Mouse (Mus musculus) megakaryocyte, embryonic 14.5 days (primary cell): Measurements from ENCODE around the gene Clec1b. TPM values are rescaled to one million over a fixed set of nuclear protein-coding genes. Genes with fewer than 3 reads are reported as not detected.
A peak's percentile ranks its signal among the peaks of the same experiment; 100 is the strongest.

ENCODE experiments used
- H3K27me3 ChIP-seq: replicated peaks from 2 replicates; pipeline ENCODE3; 2012; ENCODE audit warnings: inconsistent platforms
- H3K36me3 ChIP-seq: replicated peaks from 2 replicates; pipeline ENCODE3; 2012; ENCODE audit warnings: low read length, inconsistent platforms, mixed read lengths
- H3K4me1 ChIP-seq: 2 replicates; pipeline ENCODE4 v1.6.1; 2012; ENCODE audit warnings: inconsistent platforms
- H3K4me3 ChIP-seq: replicated peaks from 2 replicates; pipeline ENCODE3; 2012; ENCODE audit warnings: moderate library complexity, mild to moderate bottlenecking, inconsistent platforms
- H3K9me3 ChIP-seq: 2 replicates; pipeline ENCODE4 v1.6.1; 2012; ENCODE audit warnings: inconsistent platforms
- FLI1 ChIP-seq: IDR thresholded peaks from 2 replicates; pipeline ENCODE4 v1.6.1; 2012; ENCODE audit warnings: low read length, inconsistent platforms, mixed read lengths
- GATA1 ChIP-seq: IDR thresholded peaks from 3 replicates; pipeline ENCODE4 v1.6.1; 2012; ENCODE audit warnings: mixed read lengths, low read length, inconsistent platforms, borderline replicate concordance
- polyA plus RNA-seq: library from polyadenylated mRNA; stranded (reverse); fragments of >175 nt; gene quantifications from 2 replicates; pipeline ENCODE4 v1.2.3, GENCODE M21; 2012; ENCODE audit warnings: low replicate concordance; ENCODE audit not compliant: insufficient read depth

The Clec1b gene
- polyA plus RNA-seq, 1 experiment = 19.5 TPM

GRCm38 (mm10) chr6:129380454-129380853 is 16.6 kb upstream of the Clec1b start:
- Histone ChIP-seq H3K36me3 (peaks cover 7% of the 10 kb centered on the region), H3K4me1 (peaks cover 7% of the 10 kb centered on the region; the same call in 1 of the 2 replicates), H3K4me3 (no peak overlapping the region), H3K27me3 (no peaks in the 10 kb centered on the region), H3K9me3 (no peaks in the 10 kb centered on the region)
- TF ChIP-seq GATA1 (no peak), FLI1 (no peak)

DNA sequence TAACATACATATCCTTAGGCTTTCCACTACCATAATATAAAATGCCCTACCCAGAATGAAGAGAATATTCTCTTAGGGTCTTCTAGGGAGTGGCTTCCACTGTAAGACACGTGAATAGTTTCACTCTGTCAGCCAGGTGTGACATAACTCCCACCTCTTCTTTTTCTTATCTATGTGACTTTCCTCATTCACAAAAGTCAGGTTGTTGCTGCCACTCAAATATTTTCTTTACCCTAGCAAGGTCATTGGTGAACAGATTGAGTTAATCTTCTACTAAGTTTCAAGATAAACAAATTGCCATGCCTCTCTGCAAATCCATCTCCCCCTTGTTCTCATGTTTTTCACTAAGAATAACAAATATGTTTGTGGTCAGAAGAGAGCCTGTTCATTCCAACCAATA is 15.4 kb upstream of the Clec1b start:
- Histone ChIP-seq H3K9me3 (no peaks in the 10 kb centered on the region), H3K4me1 (peaks cover 8% of the 10 kb centered on the region; the same call in 1 of the 2 replicates), H3K27me3 (no peaks in the 10 kb centered on the region), H3K4me3 (no peak overlapping the region), H3K36me3 (no peaks in the 10 kb centered on the region)
- TF ChIP-seq FLI1 (no peak), GATA1 (no peak)

DNA sequence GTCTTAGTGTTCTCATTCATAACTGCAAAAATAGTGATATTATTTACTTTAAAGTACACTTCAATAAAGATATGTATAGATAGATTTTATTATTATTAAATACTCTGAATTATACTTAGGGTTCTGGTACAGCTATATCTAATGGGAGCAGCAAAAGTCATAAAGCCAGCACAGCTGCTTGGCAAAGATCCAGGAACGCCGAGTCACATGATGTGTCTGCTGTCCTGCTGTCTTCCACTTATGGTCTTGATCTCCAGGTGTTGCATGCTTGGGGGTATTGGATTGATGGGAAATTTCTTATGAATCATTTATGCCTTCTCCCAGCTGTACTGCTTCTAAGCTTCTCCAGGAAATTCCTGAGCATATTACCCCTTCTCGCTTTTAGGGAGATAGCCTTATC is 13.6 kb upstream of the Clec1b start:
- Histone ChIP-seq H3K27me3 (no peaks in the 10 kb centered on the region), H3K9me3 (no peaks in the 10 kb centered on the region), H3K4me3 (no peak overlapping the region), H3K36me3 (no peaks in the 10 kb centered on the region), H3K4me1 (peaks cover 11% of the 10 kb centered on the region; the same call in 1 of the 2 replicates)
- TF ChIP-seq GATA1 (no peak), FLI1 (no peak)

GRCm38 (mm10) chr6:129385000-129385399 is 12.1 kb upstream of the Clec1b start:
- no peaks in the 10 kb centered on the region for H3K36me3 ChIP-seq
- TF ChIP-seq FLI1 = no peak
- H3K9me3 ChIP-seq = no peaks in the 10 kb centered on the region
- H3K4me1 ChIP-seq = peaks cover 11% of the 10 kb centered on the region; the same call in 1 of the 2 replicates
- no peaks in the 10 kb centered on the region for H3K27me3 ChIP-seq
- H3K4me3 ChIP-seq = no peak overlapping the region

GRCm38 (mm10) chr6:129385774-129386173 is 11.3 kb upstream of the Clec1b start, which contains the start of gene Clec12b:
Gene Clec12b (minus strand): TSS chr6:129385874.
- Histone ChIP-seq H3K9me3 (no peaks in the 10 kb centered on the region), H3K4me1 (peaks cover 11% of the 10 kb centered on the region; the same call in 1 of the 2 replicates), H3K27me3 (no peaks in the 10 kb centered on the region), H3K36me3 (no peaks in the 10 kb centered on the region), H3K4me3 (no peak within 1 kb of the TSS)
- TF ChIP-seq GATA1 (no peak), FLI1 (no peak)

GRCm38 (mm10) chr6:129393087-129393720 is 3.9 kb upstream of the Clec1b start:
- H3K9me3 ChIP-seq = no peaks in the 10 kb centered on the region
- no peak overlapping the region for H3K4me3 ChIP-seq
- TF ChIP-seq FLI1 = no peak
- TF ChIP-seq GATA1 = no peak
- peaks cover 38% of the 10 kb centered on the region for H3K4me1 ChIP-seq
- no peaks in the 10 kb centered on the region for H3K27me3 ChIP-seq
- H3K36me3 ChIP-seq = no peaks in the 10 kb centered on the region

DNA sequence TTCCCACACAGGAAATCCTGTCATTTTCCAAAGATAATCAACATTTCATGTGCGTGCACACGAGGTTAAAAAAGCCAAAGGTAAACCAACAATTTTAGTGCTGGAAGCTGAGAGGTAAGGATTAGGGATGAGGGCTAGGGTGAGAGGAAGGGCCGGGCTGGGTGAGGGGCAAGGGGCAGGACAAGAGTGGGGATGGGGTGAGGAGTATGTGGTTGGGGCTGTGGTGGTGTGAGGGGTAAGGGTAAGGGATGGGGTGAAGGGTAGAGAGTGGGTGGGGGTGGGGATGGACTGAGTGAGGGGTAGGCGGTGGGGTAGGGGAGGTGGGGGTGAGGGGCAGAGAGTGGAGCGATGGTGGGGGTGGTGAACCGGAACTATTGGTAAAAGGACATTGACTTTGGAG is 3.4 kb upstream of the Clec1b start:
- no peaks in the 10 kb centered on the region for H3K36me3 ChIP-seq

DNA sequence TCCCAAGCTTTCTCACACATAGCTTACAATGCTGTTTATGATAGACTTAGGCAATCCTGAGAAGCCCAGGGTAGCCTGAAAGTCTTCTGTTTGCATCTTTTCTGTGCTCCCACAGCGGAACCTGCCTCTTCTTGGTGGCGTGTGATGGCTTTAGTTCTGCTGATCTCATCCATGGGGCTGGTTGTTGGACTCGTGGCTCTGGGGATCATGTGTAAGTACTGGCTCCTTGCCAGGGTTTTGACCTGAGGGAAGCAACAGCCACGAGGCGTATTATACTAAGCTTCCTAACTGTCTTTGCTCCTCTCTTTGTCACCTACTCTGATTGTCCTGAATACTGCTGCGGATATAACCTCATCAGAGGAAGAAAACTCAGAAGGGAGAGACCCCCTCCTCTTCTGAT is 2.8 kb downstream of the Clec1b start:
- no peaks in the 10 kb centered on the region for H3K9me3 ChIP-seq
- TF ChIP-seq GATA1 (no peak), FLI1 (no peak)
- H3K27me3 ChIP-seq = no peaks in the 10 kb centered on the region
- peaks cover 61% of the 10 kb centered on the region for H3K4me1 ChIP-seq
- peaks cover 53% of the 10 kb centered on the region for H3K36me3 ChIP-seq
- H3K4me3 ChIP-seq = peak overlapping the region; percentile 86

More for the DNA sequence above, 3.4 kb upstream of the Clec1b start:
- Histone ChIP-seq H3K4me3 (no peak overlapping the region), H3K27me3 (no peaks in the 10 kb centered on the region), H3K4me1 (peaks cover 38% of the 10 kb centered on the region), H3K9me3 (no peaks in the 10 kb centered on the region)
- TF ChIP-seq FLI1 = no peak
- no peak for TF ChIP-seq GATA1

GRCm38 (mm10) chr6:129402404-129402803 is 5.3 kb downstream of the Clec1b start:
- Histone ChIP-seq H3K4me3 (no peak overlapping the region), H3K27me3 (no peaks in the 10 kb centered on the region), H3K9me3 (no peaks in the 10 kb centered on the region), H3K4me1 (peaks cover 53% of the 10 kb centered on the region), H3K36me3 (peaks cover 67% of the 10 kb centered on the region)
- TF ChIP-seq GATA1 = no peak

- H3K27me3 ChIP-seq = no peaks in the 10 kb centered on the region
- H3K4me3 ChIP-seq = no peak overlapping the region
- H3K4me1 ChIP-seq = peaks cover 61% of the 10 kb centered on the region
- peaks cover 76% of the 10 kb centered on the region for H3K36me3 ChIP-seq
- TF ChIP-seq GATA1 (no peak), FLI1 (no peak)
- no peaks in the 10 kb centered on the region for H3K9me3 ChIP-seq
Observed at GRCm38 (mm10) chr6:129403391-129403790, 6.3 kb downstream of the Clec1b start.

GRCm38 (mm10) chr6:129405999-129406398 is 8.9 kb downstream of the Clec1b start:
- peaks cover 84% of the 10 kb centered on the region for H3K36me3 ChIP-seq
- H3K27me3 ChIP-seq = no peaks in the 10 kb centered on the region
- TF ChIP-seq GATA1 = no peak
- no peak for TF ChIP-seq FLI1

More at GRCm38 (mm10) chr6:129405999-129406398, 8.9 kb downstream of the Clec1b start:
- no peaks in the 10 kb centered on the region for H3K9me3 ChIP-seq
- H3K4me1 ChIP-seq = peaks cover 67% of the 10 kb centered on the region
- H3K4me3 ChIP-seq = no peak overlapping the region
